Mouse (Mus musculus) MEL (cell line): ENCODE data around the gene Tle3. TPM values are rescaled to one million over a fixed set of nuclear protein-coding genes. Genes with fewer than 3 reads are reported as not detected.

Experiments
- DNase-seq: peaks from one replicate; pipeline ENCODE4 v3.0.0; 2011; ENCODE audit warnings: low read depth, low spot score
- H3K27ac ChIP-seq: 2 replicates; pipeline ENCODE4 v1.5.1; 2012; ENCODE audit warnings: low read depth, mild to moderate bottlenecking, control low read depth, low read length, moderate library complexity; ENCODE audit not compliant: control insufficient read depth
- H3K27me3 ChIP-seq, 2 experiments: fragments of 150-350 bp in 1 of 2; sonication (generic) in 1 of 2; 2 replicates each; pipeline ENCODE4 v1.6.1; 2012; ENCODE audit warnings: low read length in 2 of 2, mild to moderate bottlenecking in 2 of 2, improper control_type of control experiment in 1 of 2, moderate library complexity in 1 of 2; ENCODE audit not compliant: insufficient read depth in 2 of 2, control insufficient read depth in 1 of 2
- H3K36me3 ChIP-seq, 2 experiments: 2 replicates each; pipeline ENCODE4 v1.6.1; 2012 to 2014; ENCODE audit warnings: low read length in 2 of 2, improper control_type of control experiment in 1 of 2, inconsistent platforms in 1 of 2, mild to moderate bottlenecking in 1 of 2; ENCODE audit not compliant: insufficient read depth in 2 of 2, control insufficient read depth in 1 of 2
- H3K4me1 ChIP-seq, 2 experiments: fragments of 150-350 bp in 1 of 2; sonication (generic) in 1 of 2; 2 replicates each; pipeline ENCODE4 v1.6.1; 2012; ENCODE audit warnings: low read length in 2 of 2, improper control_type of control experiment in 1 of 2, mild to moderate bottlenecking in 1 of 2; ENCODE audit not compliant: insufficient read depth in 2 of 2, control insufficient read depth in 1 of 2
- H3K4me3 ChIP-seq, 2 experiments: fragments of 150-350 bp in 1 of 2; sonication (generic) in 1 of 2; 2 replicates each; pipeline ENCODE4 v1.5.1; 2012; ENCODE audit warnings: low read depth in 2 of 2, low read length in 2 of 2, mild to moderate bottlenecking in 2 of 2, moderate library complexity in 2 of 2, control low read depth in 1 of 2, improper control_type of control experiment in 1 of 2; ENCODE audit not compliant: control insufficient read depth in 1 of 2, insufficient read depth in 1 of 2
- H3K79me2 ChIP-seq: 2 replicates; pipeline ENCODE4 v1.6.1; 2012; ENCODE audit warnings: mild to moderate bottlenecking, low read length, moderate library complexity; ENCODE audit not compliant: control insufficient read depth, poor library complexity, insufficient read depth
- H3K9ac ChIP-seq: 2 replicates; pipeline ENCODE4 v1.6.1; 2012; ENCODE audit warnings: low read depth, mild to moderate bottlenecking, control low read depth, low read length, moderate library complexity; ENCODE audit not compliant: control insufficient read depth, poor library complexity, severe bottlenecking
- H3K9me3 ChIP-seq: fragments of 150-350 bp; sonication (generic); replicated peaks from 2 replicates; pipeline ENCODE4 v1.6.1; 2012; ENCODE audit warnings: mild to moderate bottlenecking, low read length, improper control_type of control experiment, moderate library complexity; ENCODE audit not compliant: insufficient read depth
- BHLHE40 ChIP-seq: IDR thresholded peaks from 2 replicates; pipeline ENCODE4 v1.6.1; 2012; ENCODE audit warnings: low read depth, mild to moderate bottlenecking, inconsistent platforms, low read length, improper control_type of control experiment, borderline replicate concordance
- CHD2 ChIP-seq: IDR thresholded peaks from 2 replicates; pipeline ENCODE4 v1.6.1; 2011; ENCODE audit warnings: low read length, improper control_type of control experiment
- CTCF ChIP-seq, 3 experiments: IDR thresholded peaks in 2 of 3; conservative IDR thresholded peaks in 1 of 3; 2 replicates each; pipeline ENCODE4 v1.5.1; 2011 to 2012; ENCODE audit warnings: low read length in 3 of 3, low read depth in 2 of 3, mild to moderate bottlenecking in 2 of 3, improper control_type of control experiment in 1 of 3, inconsistent platforms in 1 of 3, mixed read lengths in 1 of 3, moderate library complexity in 1 of 3; ENCODE audit not compliant: control insufficient read depth in 1 of 3, insufficient read depth in 1 of 3, poor library complexity in 1 of 3, severe bottlenecking in 1 of 3
- ELF1 ChIP-seq: IDR thresholded peaks from 2 replicates; pipeline ENCODE4 v1.6.1; 2014; ENCODE audit warnings: low read depth, mild to moderate bottlenecking, inconsistent platforms, low read length, improper control_type of control experiment, moderate library complexity
- EP300 ChIP-seq, 2 experiments: IDR thresholded peaks; 2 replicates each; pipeline ENCODE4 v1.6.1; 2011; ENCODE audit warnings: improper control_type of control experiment in 2 of 2, low read length in 2 of 2, low read depth in 1 of 2, mild to moderate bottlenecking in 1 of 2
- HCFC1 ChIP-seq: IDR thresholded peaks from 2 replicates; pipeline ENCODE4 v1.6.1; 2012; ENCODE audit warnings: low read depth, mild to moderate bottlenecking, inconsistent platforms, low read length, improper control_type of control experiment, moderate library complexity
- JUND ChIP-seq: IDR thresholded peaks from 2 replicates; pipeline ENCODE4 v1.6.1; 2011; ENCODE audit warnings: low read depth, mild to moderate bottlenecking, improper control_type of control experiment, low read length
- MAX ChIP-seq: IDR thresholded peaks from 2 replicates; pipeline ENCODE4 v1.6.1; 2011; ENCODE audit warnings: low read length, improper control_type of control experiment
- MAZ ChIP-seq: IDR thresholded peaks from 2 replicates; pipeline ENCODE4 v1.6.1; 2012; ENCODE audit warnings: low read depth, mild to moderate bottlenecking, inconsistent platforms, low read length, improper control_type of control experiment
- MEF2A ChIP-seq: IDR thresholded peaks from 2 replicates; pipeline ENCODE4 v1.6.1; 2014; ENCODE audit warnings: low read depth, mild to moderate bottlenecking, inconsistent platforms, low read length, improper control_type of control experiment; ENCODE audit not compliant: poor library complexity, insufficient replicate concordance, severe bottlenecking; ENCODE audit errors: extremely low read depth
- MXI1 ChIP-seq: IDR thresholded peaks from 2 replicates; pipeline ENCODE4 v1.6.1; 2011; ENCODE audit warnings: mild to moderate bottlenecking, low read depth, low read length, improper control_type of control experiment
- MYB ChIP-seq: IDR thresholded peaks from 2 replicates; pipeline ENCODE4 v1.6.1; 2011; ENCODE audit warnings: mild to moderate bottlenecking, low read depth, low read length, improper control_type of control experiment
- MYC ChIP-seq: IDR thresholded peaks from 2 replicates; pipeline ENCODE4 v1.6.1; 2011; ENCODE audit warnings: low read depth, mild to moderate bottlenecking, low read length, improper control_type of control experiment, moderate library complexity
- NELFE ChIP-seq: IDR thresholded peaks from 2 replicates; pipeline ENCODE4 v1.6.1; 2011; ENCODE audit warnings: low read depth, low read length, improper control_type of control experiment
- NRF1 ChIP-seq: IDR thresholded peaks from 2 replicates; pipeline ENCODE4 v1.6.1; 2014; ENCODE audit warnings: low read depth, mild to moderate bottlenecking, inconsistent platforms, low read length, improper control_type of control experiment, moderate library complexity; ENCODE audit not compliant: poor library complexity, insufficient read depth, severe bottlenecking
- POLR2A ChIP-seq, 2 experiments: IDR thresholded peaks; 2 replicates each; pipeline ENCODE4 v1.6.1; 2011 to 2012; ENCODE audit warnings: low read length in 2 of 2, mild to moderate bottlenecking in 2 of 2, control low read depth in 1 of 2, improper control_type of control experiment in 1 of 2, low read depth in 1 of 2, moderate library complexity in 1 of 2; ENCODE audit not compliant: control insufficient read depth in 1 of 2, insufficient read depth in 1 of 2, poor library complexity in 1 of 2
- POLR2AphosphoS2 ChIP-seq: IDR thresholded peaks from 2 replicates; pipeline ENCODE4 v1.6.1; 2011; ENCODE audit warnings: low read length, improper control_type of control experiment
- RAD21 ChIP-seq: IDR thresholded peaks from 2 replicates; pipeline ENCODE4 v1.6.1; 2011; ENCODE audit warnings: mild to moderate bottlenecking, low read depth, low read length, improper control_type of control experiment
- RCOR1 ChIP-seq: IDR thresholded peaks from 2 replicates; pipeline ENCODE4 v1.6.1; 2012; ENCODE audit warnings: low read depth, mild to moderate bottlenecking, inconsistent platforms, low read length, improper control_type of control experiment
- SIN3A ChIP-seq: IDR thresholded peaks from 2 replicates; pipeline ENCODE4 v1.6.1; 2012; ENCODE audit warnings: low read length, improper control_type of control experiment, inconsistent platforms
- TBP ChIP-seq: IDR thresholded peaks from 2 replicates; pipeline ENCODE4 v1.8.0; 2011; ENCODE audit warnings: low read depth, low read length, improper control_type of control experiment
- TCF12 ChIP-seq: IDR thresholded peaks from 2 replicates; pipeline ENCODE4 v1.6.1; 2014; ENCODE audit warnings: low read depth, mild to moderate bottlenecking, inconsistent platforms, low read length, improper control_type of control experiment, moderate library complexity
- UBTF ChIP-seq: IDR thresholded peaks from 2 replicates; pipeline ENCODE4 v1.6.1; 2012; ENCODE audit warnings: low read depth, mild to moderate bottlenecking, inconsistent platforms, low read length, improper control_type of control experiment, moderate library complexity, borderline replicate concordance; ENCODE audit not compliant: insufficient read depth
- USF1 ChIP-seq: IDR thresholded peaks from 2 replicates; pipeline ENCODE4 v1.6.1; 2014; ENCODE audit warnings: low read depth, mild to moderate bottlenecking, inconsistent platforms, low read length, improper control_type of control experiment, moderate library complexity
- USF2 ChIP-seq, 2 experiments: IDR thresholded peaks; 2 replicates each; pipeline ENCODE4 v1.6.1; 2011 to 2012; ENCODE audit warnings: improper control_type of control experiment in 2 of 2, low read length in 2 of 2, borderline replicate concordance in 1 of 2, inconsistent platforms in 1 of 2, low read depth in 1 of 2, mild to moderate bottlenecking in 1 of 2; ENCODE audit not compliant: insufficient read depth in 1 of 2
- ZNF384 ChIP-seq: IDR thresholded peaks from 2 replicates; pipeline ENCODE4 v1.6.1; 2012; ENCODE audit warnings: low read depth, mild to moderate bottlenecking, inconsistent platforms, low read length, improper control_type of control experiment
- polyA plus RNA-seq, 2 experiments: library from polyadenylated mRNA; stranded (reverse) in 1 of 2; unstranded in 1 of 2; fragments of >175 nt in 1 of 2; fragments of >200 nt in 1 of 2; gene quantifications; 2 replicates each; pipeline versions ENCODE4 v1.2.1 to v1.2.4; 2012; ENCODE audit warnings: low replicate concordance in 2 of 2, low read depth in 1 of 2; ENCODE audit not compliant: insufficient read length in 2 of 2, insufficient read depth in 1 of 2, missing spikeins in 1 of 2
- total RNA-seq: library from RNA; depleted of rRNA; stranded (reverse); fragments of 300-350 nt; gene quantifications from 2 replicates; pipeline ENCODE4 v1.2.3, GENCODE M21; 2012

The Tle3 gene
- total and polyA plus RNA-seq, 3 experiments = 20.3 to 26.8 TPM; not detected in 1

DNA sequence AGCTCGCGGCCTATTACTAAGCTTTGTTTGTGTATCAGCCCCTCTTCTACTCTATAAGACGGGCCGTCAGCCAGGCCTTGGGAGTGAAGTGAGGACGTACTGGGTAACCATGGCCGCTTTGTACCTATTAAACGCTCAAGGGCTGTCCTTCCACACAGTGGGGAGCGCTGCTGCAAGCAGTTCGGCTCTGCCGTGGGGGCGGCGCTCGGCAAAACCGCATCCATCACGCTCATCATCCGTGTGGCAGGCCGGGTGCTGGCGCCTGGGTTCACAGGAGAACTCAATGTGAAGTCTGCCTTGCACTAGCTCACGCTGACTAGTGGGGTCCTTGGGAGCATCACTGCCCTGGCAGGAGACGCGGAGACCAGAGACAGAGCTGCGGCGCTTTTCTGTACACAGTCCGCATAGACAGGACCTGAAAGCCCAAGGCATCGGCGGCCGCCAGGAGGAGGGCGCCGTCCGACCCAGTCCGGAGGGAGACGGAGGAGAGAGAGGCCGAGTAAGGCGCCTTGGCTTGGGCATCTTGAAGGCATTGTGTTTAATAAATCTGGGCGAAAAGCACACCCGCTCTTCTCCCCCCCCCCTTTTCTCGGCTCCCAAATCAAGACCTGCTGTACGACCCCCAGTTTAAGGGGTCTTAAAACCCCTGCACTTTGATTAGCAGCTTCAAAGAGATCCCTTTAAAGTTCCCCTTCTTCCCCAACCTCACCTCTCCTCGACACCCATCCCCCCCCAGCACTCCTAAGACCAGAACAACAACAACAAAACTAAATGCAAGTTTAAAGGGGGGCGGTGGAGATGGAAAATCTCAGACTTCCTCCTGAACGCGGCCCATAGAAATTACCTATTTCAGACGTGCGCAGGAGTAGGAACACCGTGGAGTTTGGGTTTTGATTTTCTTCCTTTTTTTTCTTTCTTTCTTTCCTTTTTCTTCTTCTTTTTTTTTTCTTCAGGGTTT, 2.6 kb upstream of the Tle3 start:
- DNase-seq = peak; percentile 32
- H3K79me2 ChIP-seq = peaks cover 32% of the 10 kb centered on the region
- peak overlapping the region; percentile 15; the same call in 1 of the 2 replicates for H3K9ac ChIP-seq
- H3K4me3 ChIP-seq = peak overlapping the region in 1 of 2 experiments; percentile 25; a peak in 2 of 4 replicates
- H3K27me3 ChIP-seq = peaks cover 0 to 3% of the 10 kb centered on the region in 2 experiments; a peak in 2 of 4 replicates
- H3K27ac ChIP-seq = no peak overlapping the region
- peaks cover 0 to 11% of the 10 kb centered on the region in 2 experiments; a peak in 2 of 4 replicates for H3K36me3 ChIP-seq
- H3K9me3 ChIP-seq = no peaks in the 10 kb centered on the region
- peaks cover 0 to 14% of the 10 kb centered on the region in 2 experiments; a peak in 1 of 4 replicates for H3K4me1 ChIP-seq
- TF ChIP-seq CTCF (IDR thresholded peaks at IDR 0.05 in 2 of 3, conservative IDR thresholded peaks at IDR 0.05 in 1 of 3; ENCODE audit: control insufficient read depth in 1 of 3, insufficient read depth in 1 of 3, low read depth in 2 of 3, low read length in 3 of 3, poor library complexity in 1 of 3, severe bottlenecking in 1 of 3) (no peak), UBTF (no peak), JUND (no peak), RCOR1 (no peak), MEF2A (no peak)

- peaks cover 39% of the 10 kb centered on the region for H3K79me2 ChIP-seq
- peak; percentile 97 for DNase-seq
- peaks cover 2 to 19% of the 10 kb centered on the region in 2 experiments; a peak in 3 of 4 replicates for H3K4me1 ChIP-seq
- H3K27me3 ChIP-seq = peaks cover 0 to 2% of the 10 kb centered on the region in 2 experiments; a peak in 2 of 4 replicates
- H3K9ac ChIP-seq = peak overlapping the region; percentile 95
- H3K27ac ChIP-seq = peak overlapping the region; percentile 96
- H3K4me3 ChIP-seq = peak overlapping the region; percentile 61 to 69
- peaks cover 0 to 14% of the 10 kb centered on the region in 2 experiments; a peak in 2 of 4 replicates for H3K36me3 ChIP-seq
- no peaks in the 10 kb centered on the region for H3K9me3 ChIP-seq
- TF ChIP-seq MYB (no peak), USF2 (IDR thresholded peaks at IDR 0.05; ENCODE audit: borderline replicate concordance in 1 of 2, insufficient read depth in 1 of 2, low read depth in 1 of 2, low read length in 2 of 2) (no peak), JUND (no peak), MXI1 (no peak; the same call in 1 of the 2 replicates), NELFE (peak; percentile 86), NRF1 (0 out of 2 replicates have a peak, but pooled peaks have one; percentile 10), ELF1 (peak; percentile 64), CTCF (IDR thresholded peaks at IDR 0.05 in 2 of 3, conservative IDR thresholded peaks at IDR 0.05 in 1 of 3; ENCODE audit: control insufficient read depth in 1 of 3, insufficient read depth in 1 of 3, low read depth in 2 of 3, low read length in 3 of 3, poor library complexity in 1 of 3, severe bottlenecking in 1 of 3) (peak in 1 of 3 experiments; percentile 59; a peak in 2 of 6 replicates), EP300 (IDR thresholded peaks at IDR 0.05; ENCODE audit: low read depth in 1 of 2, low read length in 2 of 2) (peak in 1 of 2 experiments; percentile 69; a peak in 2 of 4 replicates), ZNF384 (no peak), TBP (peak; percentile 91), TCF12 (peak; percentile 72), CHD2 (peak; percentile 79), POLR2A (IDR thresholded peaks at IDR 0.05; ENCODE audit: control insufficient read depth in 1 of 2, insufficient read depth in 1 of 2, low read depth in 1 of 2, low read length in 2 of 2, poor library complexity in 1 of 2) (peak in 1 of 2 experiments; percentile 87; a peak in 3 of 4 replicates), SIN3A (peak; percentile 72), MYC (peak; percentile 85), MAZ (peak; percentile 91; the same call in 1 of the 2 replicates), RCOR1 (peak; percentile 72), UBTF (0 out of 2 replicates have a peak, but pooled peaks have one; percentile 27), RAD21 (no peak), BHLHE40 (peak; percentile 100), MAX (peak; percentile 75), USF1 (peak; percentile 77), HCFC1 (peak; percentile 69), POLR2AphosphoS2 (peak; percentile 78; the same call in 1 of the 2 replicates)
These were observed 1.7 kb upstream of the Tle3 start for GRCm38 (mm10) chr9:61370454-61370888.
